8 mouse cellular contexts compared by ENCODE assay signal in the genomic region with DNA sequence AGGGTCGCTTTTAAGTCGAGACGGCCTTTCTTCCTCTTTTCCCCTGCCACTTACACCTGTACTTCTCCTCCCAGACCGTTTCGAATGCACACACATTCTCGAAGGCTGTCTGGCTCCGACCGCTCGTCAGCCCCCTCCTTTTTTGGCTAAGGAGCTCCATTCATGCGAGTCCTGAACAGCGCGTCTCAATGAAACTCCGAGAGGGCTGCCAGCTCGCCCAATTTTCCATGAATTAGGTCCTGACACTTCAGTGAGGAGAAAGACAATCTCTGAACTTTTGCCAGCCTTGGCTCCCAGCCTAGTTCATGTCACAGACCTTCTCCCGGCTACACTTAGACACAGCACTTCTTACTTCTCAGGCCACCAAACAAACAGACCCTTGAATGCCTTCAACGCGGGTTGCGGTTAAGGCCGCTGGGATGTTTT.
DNase-seq lines count a peak whose midpoint lies in the region; ATAC-seq and TF ChIP-seq lines count a peak whose summit lies in the region.

No protein-coding gene starts in this region.

- H3K36me3 ChIP-seq in embryonic facial prominence, embryonic 10.5 days (replicated peaks), result peaks cover 74% of the 10 kb centered on the region
- no peaks in the 10 kb centered on the region for H3K36me3 ChIP-seq in intestine, postnatal 0 days (ENCODE audit: control insufficient read depth, insufficient read depth)
- no peaks in the 10 kb centered on the region for H3K36me3 ChIP-seq in midbrain, embryonic 13.5 days
- no peaks in the 10 kb centered on the region for H3K36me3 ChIP-seq in stomach, embryonic 15.5 days

- H3K9ac ChIP-seq in intestine, postnatal 0 days (ENCODE audit: low read depth, low read length), result no peak overlapping the region
- no peak overlapping the region for H3K9ac ChIP-seq in midbrain, embryonic 13.5 days (replicated peaks)
- no peak overlapping the region for H3K9ac ChIP-seq in stomach, embryonic 15.5 days

- peaks cover 28% of the 10 kb centered on the region for H3K4me1 ChIP-seq in embryonic facial prominence, embryonic 10.5 days
- 0 out of 2 replicates have a peak, but pooled peaks cover 3% of the 10 kb centered on the region for H3K4me1 ChIP-seq in intestine, postnatal 0 days (replicated peaks; ENCODE audit: control insufficient read depth, insufficient read depth, low read length)
- peaks cover 21% of the 10 kb centered on the region for H3K4me1 ChIP-seq in midbrain, embryonic 13.5 days (replicated peaks)
- H3K4me1 ChIP-seq in stomach, embryonic 15.5 days, result peaks cover 9% of the 10 kb centered on the region

- ATAC-seq in intestine, postnatal 0 days, result no peak
- peak; percentile 94 for ATAC-seq in midbrain, embryonic 13.5 days
- ATAC-seq in stomach, embryonic 15.5 days (ENCODE audit: insufficient read depth, low FRiP score, low read depth), result peak; percentile 71; the same call in 1 of the 2 replicates

- H3K27ac ChIP-seq in embryonic facial prominence, embryonic 10.5 days (replicated peaks), result no peak overlapping the region
- H3K27ac ChIP-seq in intestine, postnatal 0 days (ENCODE audit: low read depth, low read length), result no peak overlapping the region
- 0 out of 2 replicates have a peak overlapping the region, but pooled peaks have one; percentile 4 for H3K27ac ChIP-seq in midbrain, embryonic 13.5 days
- peak overlapping the region; percentile 41; the same call in 1 of the 2 replicates for H3K27ac ChIP-seq in stomach, embryonic 15.5 days

- WGBS in embryonic facial prominence, embryonic 10.5 days, result 43% methylated on average over 19 of the region's 19 CpGs
- WGBS in intestine, postnatal 0 days, result 49% methylated on average over 19 of the region's 19 CpGs
- 13% methylated on average over 19 of the region's 19 CpGs for WGBS in midbrain, embryonic 13.5 days
- 21% methylated on average over 19 of the region's 19 CpGs for WGBS in stomach, embryonic 15.5 days

- H3K4me3 ChIP-seq in embryonic facial prominence, embryonic 10.5 days, result no peak overlapping the region
- no peak overlapping the region for H3K4me3 ChIP-seq in intestine, postnatal 0 days (ENCODE audit: low read depth, low read length)
- no peak overlapping the region for H3K4me3 ChIP-seq in midbrain, embryonic 13.5 days (replicated peaks)
- H3K4me3 ChIP-seq in stomach, embryonic 15.5 days (replicated peaks), result no peak overlapping the region

- TF ChIP-seq CTCF in intestine, postnatal 0 days (IDR thresholded peaks at IDR 0.05; ENCODE audit: low read depth), result no peak

- H3K9me3 ChIP-seq in embryonic facial prominence, embryonic 10.5 days, result no peaks in the 10 kb centered on the region
- H3K9me3 ChIP-seq in intestine, postnatal 0 days (ENCODE audit: control insufficient read depth), result no peaks in the 10 kb centered on the region
- H3K9me3 ChIP-seq in midbrain, embryonic 13.5 days, result no peaks in the 10 kb centered on the region
- H3K9me3 ChIP-seq in stomach, embryonic 15.5 days, result no peaks in the 10 kb centered on the region

- DNase-seq in brain, embryonic 18.5 days (ENCODE audit: low read depth, low spot score), result peak; percentile 82
- DNase-seq in embryonic facial prominence, embryonic 10.5 days (ENCODE audit: low spot score), result peak; percentile 53
- peak; percentile 96 for DNase-seq in heart, adult 11 months
- peak; percentile 58 to 80 for DNase-seq in left cerebral cortex, adult 8-10 months (ENCODE audit: low spot score in 2 of 2)
- no peak for DNase-seq in urinary bladder, adult 18-20 months (ENCODE audit: low spot score in 2 of 2)

- peak overlapping the region; percentile 22; the same call in 1 of the 2 replicates for H3K4me2 ChIP-seq in intestine, postnatal 0 days (replicated peaks; ENCODE audit: low read depth)
- H3K4me2 ChIP-seq in midbrain, embryonic 13.5 days (replicated peaks), result peak overlapping the region; percentile 25; the same call in 1 of the 2 replicates
- H3K4me2 ChIP-seq in stomach, embryonic 15.5 days, result peak overlapping the region; percentile 22

- no peaks in the 10 kb centered on the region for H3K27me3 ChIP-seq in embryonic facial prominence, embryonic 10.5 days (replicated peaks; ENCODE audit: low read depth, poor library complexity, severe bottlenecking)
- H3K27me3 ChIP-seq in intestine, postnatal 0 days (replicated peaks; ENCODE audit: control insufficient read depth, insufficient read depth, low read length), result no peaks in the 10 kb centered on the region
- no peaks in the 10 kb centered on the region for H3K27me3 ChIP-seq in midbrain, embryonic 13.5 days
- H3K27me3 ChIP-seq in stomach, embryonic 15.5 days (replicated peaks), result no peaks in the 10 kb centered on the region

Comparison
In these comparisons a context has a peak if more than half of its experiments do, and no peak if none do; other contexts are left out.
1. DNase-seq: peak in brain, embryonic 18.5 days (single experiment), embryonic facial prominence, embryonic 10.5 days (single experiment), heart, adult 11 months (single experiment) and left cerebral cortex, adult 8-10 months (2 of 2); none in urinary bladder, adult 18-20 months (0 of 2).
2. H3K27ac ChIP-seq: peak in midbrain, embryonic 13.5 days (single experiment) and stomach, embryonic 15.5 days (single experiment); none in embryonic facial prominence, embryonic 10.5 days (single experiment) and intestine, postnatal 0 days (single experiment).
3. Peak in every context shown above with its lines, with median percentiles within 50 percentile points of each other: H3K4me2 ChIP-seq.